Mouse (Mus musculus) ES-CJ7 (cell line): ENCODE data around the gene Epor.

Experiments used
- DNase-seq: peaks from one replicate; pipeline ENCODE4 v3.0.0; 2011; ENCODE audit warnings: low read depth, low spot score

The Epor gene

DNA sequence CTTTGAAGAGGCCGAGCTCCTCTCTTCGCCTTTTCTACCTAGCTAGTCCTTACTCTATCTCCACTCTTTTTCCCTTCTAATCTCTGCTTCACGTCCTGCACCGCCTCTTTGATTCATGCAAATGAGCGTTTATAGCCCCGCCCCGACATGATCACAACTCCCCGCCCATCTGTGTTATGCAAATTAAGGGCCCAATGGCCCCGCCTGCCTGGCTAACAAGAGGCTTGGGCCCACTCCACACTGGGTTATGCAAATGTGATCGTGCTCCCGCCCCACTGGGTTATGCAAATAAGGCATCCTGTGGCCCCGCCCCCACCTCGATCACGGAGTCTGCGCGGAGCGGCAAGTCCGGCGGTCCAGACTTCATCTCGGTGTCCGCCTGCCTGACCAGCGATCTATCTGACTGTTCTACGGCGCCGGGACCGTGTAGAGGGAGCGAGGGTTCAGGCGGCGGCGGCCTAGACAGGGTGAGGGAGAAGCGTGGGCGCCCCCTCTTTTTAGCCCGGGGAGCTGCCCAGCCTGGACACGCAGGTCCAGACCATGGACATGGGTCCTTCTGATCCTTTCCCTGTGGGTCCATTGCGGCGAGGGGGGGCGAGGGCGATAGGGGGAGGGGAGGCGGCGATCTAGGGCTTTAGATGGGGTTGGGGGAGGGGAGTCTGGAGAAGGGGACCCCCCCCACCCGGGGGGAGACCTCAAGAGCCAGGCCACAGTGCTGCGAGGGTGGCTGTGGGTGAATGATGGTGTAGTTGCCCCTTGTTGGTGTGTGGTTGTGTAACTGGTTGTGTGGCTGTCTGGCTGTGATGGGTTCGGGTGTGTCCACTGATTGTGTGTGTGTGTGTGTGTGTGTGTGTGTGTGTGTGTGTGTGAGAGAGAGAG lies 26.4 kb downstream of the Epor start, which contains the start of gene Plppr2:
TSS of gene Plppr2 (plus strand) at position 342 of the 879 bp plus-strand sequence.
- DNase-seq = peak; percentile 99

DNA sequence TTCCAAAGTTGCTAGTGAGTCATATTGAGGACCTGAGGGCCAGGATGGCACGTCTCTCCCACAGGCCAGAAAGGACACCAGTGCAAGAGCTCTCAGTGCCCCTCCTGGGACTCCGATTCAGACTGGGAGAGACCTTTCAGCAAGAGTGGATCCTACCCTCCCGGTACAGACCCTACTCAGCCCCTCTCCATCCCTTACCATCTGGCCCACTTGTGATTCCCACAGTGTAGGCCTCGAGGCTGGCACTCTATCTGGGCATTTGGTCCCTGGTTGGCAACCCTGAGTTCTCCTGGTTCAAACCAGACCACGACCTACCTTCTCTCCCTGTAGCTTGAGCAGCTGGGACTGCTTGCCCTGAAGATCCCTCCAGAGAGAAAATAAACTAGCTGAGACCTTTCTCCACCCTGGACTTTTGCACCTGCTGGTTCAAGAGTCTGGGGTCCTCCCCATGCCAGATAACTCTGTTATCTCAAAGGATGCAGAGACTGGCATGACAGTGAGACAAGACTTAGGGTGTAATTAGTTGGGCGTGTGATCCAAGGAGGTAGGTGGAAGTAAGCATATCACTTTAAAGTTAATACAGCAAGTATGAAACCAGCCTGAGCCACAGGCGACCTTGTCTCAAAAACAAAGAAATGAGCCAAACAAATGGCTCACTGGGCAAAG lies 27.7 kb downstream of the Epor start:
- DNase-seq = no peak

DNA sequence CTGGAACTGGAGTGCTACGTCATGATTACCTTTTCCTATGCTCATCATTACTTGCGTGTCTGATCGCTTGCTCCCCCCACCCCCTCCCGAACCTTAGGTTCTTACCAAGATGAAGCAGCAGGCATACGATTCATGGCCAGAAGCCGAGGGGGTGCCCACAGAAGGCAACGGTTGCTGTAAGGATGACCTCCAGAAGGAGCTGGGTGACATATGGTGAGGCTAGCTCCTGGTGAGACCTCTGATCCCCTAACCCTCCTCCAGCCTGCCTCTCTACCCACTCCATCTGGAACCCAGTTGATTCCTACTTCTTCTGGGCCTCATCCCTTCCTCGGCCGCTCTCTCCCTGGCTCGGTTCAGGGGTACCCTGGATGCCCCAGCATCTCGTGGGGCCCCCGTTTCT lies 29.3 kb downstream of the Epor start:
- DNase-seq = no peak

DNA sequence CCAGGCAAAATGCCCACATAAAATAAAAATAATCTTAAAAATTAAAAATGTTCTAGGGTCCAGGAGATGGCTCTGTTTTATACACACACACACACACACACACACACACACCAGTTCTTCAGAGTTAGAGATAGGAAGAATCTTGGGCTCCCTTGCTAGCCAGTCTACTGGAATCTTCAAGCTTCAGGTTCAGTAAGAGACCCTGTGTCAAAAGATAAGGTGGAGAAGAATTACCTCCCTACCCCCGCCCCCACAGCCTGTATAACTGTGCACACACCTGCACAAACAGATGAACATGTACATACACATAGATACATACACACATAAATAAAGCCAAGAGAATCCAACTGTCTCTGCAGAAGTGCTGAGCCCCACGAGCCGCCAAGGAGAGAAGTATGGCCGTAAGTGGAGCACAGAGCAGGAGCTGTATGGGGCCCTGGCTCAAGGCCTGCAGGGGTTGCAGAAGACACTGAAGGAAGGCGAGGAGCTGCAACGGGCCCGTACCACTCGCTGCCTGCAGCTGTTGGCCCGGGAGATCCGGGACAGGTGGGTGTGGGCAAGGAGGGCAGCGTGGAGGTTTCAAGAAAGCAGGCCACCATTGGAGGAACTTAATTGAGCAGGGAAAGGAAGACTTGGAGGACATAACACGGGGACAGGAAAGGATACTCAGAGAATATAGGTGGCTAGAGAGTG lies 30.7 kb downstream of the Epor start:
- no peak for DNase-seq

DNA sequence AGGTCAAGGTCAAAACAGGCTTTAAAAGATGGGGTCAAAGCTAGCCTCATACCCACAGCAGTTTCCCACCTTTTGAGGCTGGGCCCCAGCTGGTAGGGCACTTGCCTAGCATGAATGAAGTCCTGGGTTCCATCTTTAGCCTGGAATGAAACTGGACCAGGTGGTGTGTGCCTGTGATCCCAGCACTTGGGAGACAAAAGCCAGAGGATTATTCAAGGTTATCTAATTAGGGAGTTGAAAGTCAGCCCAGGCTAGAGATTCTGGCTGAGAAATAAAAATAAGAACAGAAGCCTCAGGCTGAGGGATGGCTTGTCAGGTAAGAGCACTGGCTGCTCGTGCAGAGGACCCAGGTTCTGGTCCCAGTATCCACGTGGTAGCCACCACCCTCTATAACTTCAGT lies 31.3 kb downstream of the Epor start:
- DNase-seq = no peak

DNA sequence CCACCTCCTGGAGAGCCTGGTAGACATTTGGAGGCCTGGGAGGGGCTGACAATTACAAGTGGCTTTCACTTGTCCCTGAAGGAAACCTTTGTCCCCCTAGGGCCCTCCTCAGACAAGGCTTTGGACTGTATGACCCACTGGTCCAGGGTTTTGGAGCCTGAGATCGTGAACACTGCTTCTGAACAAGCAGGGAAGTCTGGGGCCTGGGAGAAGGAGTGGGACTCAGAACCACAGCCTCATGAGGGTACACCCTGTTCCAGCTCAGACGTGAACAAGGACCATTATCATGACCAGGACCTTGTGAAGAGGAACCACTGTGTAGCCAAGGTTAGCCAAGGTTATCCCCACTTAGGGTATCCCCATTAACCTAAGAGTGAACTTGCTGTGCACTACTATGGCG lies 34.1 kb downstream of the Epor start:
- DNase-seq = no peak

DNA sequence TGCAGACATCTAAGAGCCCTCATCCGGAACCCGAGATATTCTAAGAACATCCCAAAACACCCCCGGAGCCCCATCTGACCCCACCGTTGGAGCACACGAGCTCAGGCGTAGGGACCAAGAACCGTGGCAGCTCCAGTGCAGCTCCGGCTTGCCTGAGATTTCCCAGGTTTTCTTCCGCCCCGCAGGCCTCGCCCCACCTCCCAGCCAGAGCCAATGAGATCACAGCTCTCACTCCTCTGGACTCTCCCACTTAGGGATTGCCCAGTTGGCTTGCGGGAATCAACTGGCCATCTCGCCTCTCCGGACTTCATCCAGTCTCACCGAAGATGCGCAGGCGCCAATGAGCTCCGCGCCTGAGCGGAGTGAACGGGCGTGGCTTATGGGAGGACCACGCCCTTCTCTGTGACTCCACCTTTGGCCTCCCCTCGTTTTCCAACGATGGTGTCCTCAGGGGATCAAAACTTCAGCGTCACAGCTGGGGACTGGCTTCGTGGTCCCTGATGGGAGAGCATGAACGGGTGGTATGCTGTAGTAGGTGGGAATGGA lies 36.0 kb downstream of the Epor start, which contains the start of the genes Ccdc159 and Tmem205:
TSS of gene Ccdc159 (plus strand) at position 264 of the 546 bp plus-strand sequence.
TSS of gene Tmem205 (minus strand) at position 349 of the 546 bp plus-strand sequence.
- DNase-seq = peak; percentile 99

DNA sequence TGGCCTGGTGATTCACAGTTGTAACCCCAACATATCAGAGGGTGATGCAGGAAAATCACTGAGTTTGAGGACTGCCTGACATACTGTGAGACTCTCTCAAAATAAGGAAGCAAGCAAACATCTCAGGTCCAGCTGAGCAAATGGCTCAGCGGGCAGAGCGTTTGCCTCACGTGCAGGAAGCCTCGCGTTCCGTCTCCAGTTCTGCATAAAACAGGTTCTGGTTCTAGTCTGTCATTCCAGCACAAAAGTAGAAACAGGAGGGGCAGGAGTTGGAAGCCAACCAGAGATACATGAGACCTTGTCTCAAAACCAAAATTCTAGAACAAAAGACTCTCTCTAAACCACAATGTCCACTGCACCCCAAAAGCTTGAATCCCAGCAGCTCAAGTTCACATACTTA lies 36.5 kb downstream of the Epor start:
- no peak for DNase-seq

DNA sequence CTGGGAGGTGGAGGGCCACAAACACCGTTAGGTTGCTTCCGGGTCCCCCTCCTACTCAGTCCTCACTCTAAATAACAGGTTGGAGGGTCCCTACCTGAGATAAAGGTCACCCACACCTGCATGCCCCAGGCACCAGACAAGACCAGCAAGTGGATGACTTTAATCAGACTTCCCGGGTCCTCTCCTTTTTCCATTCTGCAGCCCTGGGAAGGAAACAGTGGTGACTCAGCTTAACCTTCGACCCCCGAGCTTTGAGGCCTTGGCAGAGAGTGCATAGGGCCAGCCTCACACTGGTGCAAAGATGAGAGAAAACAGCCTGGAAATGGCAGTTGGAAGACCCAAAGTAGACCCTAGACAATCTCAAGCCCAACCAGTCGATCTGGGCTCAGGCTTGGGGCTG lies 37.2 kb downstream of the Epor start:
- no peak for DNase-seq

DNA sequence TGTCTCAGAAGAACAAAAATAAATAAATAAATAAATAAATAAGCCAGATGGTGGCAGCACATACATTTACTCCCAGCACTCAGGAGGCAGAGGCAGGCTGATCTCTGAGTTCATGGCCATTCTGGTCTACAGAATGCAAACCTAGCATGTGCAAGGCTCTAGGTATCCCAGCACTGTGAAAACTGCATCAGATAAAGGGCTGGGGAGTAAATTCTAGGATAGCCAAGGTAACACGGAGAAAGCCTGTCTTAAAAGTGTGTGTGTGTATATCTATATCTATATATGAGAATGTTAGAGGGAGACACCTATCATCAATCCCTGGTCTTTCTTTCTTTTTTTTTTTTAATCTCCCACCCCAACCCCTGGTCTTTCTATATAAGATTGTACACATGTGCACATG lies 37.8 kb downstream of the Epor start:
- no peak for DNase-seq

DNA sequence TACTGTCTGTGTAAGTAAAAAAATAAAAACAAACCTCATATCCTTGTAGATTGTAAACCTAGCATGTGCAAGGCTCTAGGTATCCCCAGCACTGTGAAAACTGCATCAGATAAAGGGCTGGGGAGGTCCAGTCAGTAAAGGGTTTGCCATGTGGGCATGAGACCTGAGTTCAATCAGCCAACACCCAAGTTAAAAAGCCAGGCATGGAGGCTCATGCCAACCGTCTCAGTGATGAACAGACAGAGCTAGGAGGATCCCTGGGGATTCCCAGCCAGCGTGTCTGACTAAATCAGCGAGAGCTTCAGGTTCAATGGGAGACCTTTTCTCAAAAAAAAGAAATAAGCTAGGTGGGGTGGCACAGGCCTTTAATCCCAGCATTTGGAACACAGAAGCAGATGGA lies 38.3 kb downstream of the Epor start:
- no peak for DNase-seq

DNA sequence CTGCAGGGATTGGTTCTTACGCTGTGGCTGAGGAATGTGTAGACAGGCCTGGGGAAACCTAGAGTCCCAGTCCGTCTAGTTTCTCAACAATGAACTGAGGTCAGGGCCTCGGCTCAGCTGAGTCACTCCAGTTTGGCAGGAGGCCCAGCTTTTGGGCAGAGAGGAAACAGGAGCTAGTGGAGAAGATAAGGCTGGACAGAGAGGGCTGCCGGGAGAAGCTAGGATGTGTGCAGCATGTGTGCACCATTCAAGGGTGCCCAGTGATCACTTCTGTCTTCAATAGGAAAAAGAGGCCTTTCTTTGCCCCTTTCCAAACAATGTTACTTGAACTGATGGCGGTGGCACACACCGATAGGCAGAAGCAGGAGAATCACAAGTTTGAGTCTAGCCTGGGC lies 39.2 kb downstream of the Epor start:
- no peak for DNase-seq

DNA sequence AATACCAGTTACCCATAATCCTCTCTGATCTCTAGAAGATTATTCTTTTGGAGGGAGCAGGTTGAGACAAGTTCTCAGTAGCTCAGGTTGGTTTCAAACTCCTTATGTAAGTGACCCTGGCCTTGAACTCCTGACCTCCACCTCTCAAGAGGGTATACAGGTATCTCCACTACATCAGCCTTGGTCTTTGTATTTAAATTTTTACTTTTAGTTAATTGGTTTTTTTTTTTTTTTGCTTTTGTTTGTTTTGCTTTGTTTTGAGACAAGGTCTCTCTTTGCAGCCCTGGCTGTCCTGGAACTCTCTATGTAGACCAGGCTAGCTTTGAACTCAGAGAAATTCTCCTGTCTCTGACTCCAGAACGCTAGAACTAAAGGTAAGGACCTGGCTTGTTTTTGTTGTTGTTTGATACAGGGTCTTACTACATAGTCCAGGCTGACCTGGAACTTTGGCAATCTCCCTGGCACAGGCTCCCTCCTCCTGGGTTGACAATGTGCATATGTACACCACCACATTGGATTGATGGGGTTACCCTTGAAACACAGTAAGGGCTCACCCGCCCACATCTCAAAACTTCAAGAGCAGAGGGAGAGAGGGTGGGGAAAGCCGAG lies 39.7 kb downstream of the Epor start:
- no peak for DNase-seq

DNA sequence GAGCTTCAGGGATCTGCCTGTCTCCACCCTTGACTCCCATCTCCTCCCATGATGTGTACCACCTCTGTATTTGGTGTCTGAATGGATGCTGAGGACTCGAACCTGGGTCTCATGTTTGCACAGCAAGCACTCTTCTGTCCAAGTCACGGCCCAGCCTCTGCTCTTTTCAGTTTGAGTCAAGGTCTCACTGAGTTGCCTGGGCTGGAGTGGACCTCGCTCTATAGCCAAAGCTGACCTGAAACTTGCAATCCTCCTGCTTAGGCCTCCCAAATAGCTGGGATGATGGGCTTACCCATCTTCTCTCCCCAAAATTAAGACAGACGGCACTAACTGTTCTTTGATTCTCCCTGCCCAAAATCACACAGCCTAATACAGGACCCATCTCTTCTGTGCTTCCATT lies 40.3 kb downstream of the Epor start:
- no peak for DNase-seq

DNA sequence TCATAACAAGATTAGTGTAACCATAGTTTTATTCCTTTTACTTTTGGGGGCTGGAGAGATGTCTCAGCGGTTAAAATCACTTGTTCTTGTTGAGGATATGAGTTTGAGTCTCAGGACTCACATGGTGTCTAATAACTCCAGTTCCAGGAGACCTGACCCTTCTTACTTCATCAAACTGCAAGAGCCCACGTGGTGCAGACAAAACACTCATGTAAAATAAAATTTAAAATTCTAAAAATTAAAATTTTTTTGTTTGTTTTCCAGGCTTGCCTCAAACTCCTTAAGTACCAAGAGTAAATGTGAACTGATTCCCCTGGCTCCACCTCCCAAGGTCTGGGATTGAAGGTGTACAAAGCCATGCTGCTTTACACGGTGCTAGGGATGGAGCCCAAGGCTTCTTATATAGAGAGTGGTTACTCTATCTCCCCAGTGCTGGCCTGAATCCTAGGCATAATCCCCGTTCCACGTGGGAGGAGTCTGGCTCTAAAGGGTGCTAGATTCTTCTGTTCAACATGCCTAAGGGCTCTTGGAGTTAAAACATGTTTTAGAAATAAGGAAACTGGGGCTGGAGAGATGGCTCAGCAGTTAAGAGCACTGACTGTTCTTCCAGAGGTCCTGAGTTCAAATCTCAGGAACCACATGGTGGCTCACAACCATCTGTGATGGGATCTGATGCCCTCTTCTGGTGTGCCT lies 44.5 kb downstream of the Epor start:
- DNase-seq = no peak

DNA sequence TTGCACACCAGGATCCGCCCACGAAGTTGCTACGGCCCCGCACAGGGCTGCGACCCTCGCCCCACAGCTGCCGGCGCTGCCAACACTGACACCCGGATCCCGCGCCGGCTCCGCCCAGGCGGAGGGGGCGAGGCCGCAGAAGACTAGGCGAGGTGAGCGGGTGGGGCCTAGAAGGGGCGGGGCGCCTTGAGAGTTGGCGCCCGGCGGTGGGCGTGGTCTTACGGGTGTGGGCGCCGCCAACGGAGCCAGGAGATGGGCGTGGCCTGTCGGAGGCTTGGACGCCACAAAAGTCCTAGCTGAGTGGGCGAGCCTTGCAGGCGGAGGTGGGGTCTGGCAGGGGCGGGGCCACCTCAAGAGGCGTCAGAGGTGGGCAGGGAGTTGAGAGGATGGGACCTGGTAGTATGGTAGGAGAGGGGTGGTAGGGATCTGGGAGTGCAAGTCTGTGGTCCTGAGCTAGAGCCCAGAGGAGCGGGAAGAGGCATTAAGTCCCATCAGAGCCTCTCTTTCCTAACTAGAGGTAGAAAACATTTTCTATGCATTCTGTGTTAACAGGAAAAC lies 45.2 kb downstream of the Epor start, which contains the start of gene Rab3d:
TSS of gene Rab3d (minus strand) at position 158 of the 558 bp plus-strand sequence.
- peak; percentile 99 for DNase-seq

DNA sequence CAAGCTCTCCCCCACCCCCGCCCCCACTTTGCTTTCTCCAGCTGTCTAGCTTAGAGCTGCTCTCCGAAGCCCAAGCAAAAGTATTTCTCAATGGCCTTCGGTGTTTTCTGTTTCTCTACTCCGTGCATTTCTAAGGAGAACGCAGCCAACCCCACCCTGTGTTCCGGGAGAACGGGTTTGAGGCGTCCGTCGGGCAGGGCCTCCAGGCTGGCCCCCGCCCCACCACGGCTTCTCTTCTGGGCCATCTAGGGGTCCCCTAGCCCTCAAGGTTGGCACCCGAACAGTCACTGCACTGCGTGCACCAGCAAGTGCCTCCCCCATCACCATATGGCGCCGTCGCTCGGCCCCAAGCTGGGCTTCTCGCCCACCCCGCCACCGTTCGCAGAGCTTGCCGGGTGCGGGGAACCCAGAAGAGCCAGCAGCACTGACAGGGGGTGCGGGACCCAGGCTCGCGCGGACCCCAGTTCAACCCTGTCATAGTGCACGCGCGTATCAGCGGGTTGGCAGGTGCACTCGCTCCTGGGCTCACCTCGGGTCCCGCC lies 45.7 kb downstream of the Epor start:
- no peak for DNase-seq

DNA sequence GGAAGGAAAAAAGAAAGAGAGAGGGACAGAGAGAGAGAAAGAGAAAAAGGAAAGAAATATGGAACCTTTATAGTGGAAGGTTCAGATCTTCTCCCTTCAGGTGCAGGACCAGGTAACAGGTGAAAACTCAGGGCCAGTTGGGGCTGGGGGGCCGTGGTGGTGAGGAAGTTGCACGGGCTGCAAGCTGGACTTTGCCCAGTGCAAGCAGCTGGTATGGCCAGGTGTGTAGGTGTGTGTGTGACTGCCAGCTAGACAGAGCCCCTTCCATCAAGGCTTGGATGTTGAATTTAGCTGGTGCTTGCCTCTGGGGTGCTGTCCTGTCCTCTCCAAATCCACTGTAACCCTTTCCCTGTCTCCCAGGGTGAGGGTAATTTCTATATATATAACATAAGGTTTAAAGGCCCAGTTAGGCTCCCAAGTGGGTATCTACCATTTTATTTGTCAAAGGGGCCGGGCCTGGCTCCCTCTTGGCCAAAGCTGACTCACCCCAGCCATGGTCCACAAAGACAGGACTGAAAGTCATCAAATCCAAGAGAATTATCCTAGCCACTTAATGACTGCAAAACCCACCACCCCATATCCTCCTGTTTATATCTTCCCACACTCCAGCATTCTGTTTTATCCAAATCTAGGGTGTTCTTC lies 46.3 kb downstream of the Epor start:
- DNase-seq = no peak

DNA sequence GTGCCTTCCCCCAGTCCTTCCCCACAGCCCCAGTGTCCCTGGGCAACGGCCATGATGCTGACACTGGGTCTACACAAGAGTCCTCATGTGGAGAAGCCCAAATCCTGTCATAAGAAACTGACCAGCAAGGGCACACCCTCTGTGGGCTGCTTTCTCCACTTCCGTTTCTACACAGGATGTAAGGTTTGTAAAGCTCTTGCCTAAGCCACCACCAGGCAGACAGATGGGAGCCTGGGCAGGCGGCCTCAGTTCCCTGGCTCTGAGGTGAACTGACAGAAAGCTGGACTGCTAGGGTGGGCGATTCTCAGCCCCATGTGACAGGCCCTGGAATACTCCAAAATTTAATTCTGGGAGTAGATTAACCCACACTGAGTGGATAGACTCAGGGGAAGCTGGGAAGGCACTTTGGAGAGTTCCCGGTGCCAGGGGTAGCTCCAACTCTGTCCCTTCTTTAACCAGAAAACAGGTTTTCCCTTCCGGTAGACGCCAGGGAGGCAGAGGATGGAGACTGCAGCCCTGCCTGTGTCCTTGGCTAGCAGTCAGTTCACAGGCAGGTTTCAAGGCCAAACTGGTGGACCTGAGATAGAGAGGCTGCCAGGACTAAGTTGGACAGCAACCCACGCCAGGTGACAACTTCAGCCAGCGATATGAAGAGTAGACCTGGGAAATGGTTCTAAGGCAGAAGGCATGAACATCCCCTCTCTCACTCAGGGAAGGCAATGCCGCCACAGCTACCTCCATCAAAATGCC lies 53.7 kb downstream of the Epor start:
- no peak for DNase-seq
